Mouse (Mus musculus) ES-E14 (cell line): ENCODE measurements around the gene Rec8.

Experiments
- CHD2 ChIP-seq: IDR thresholded peaks from 2 replicates; pipeline ENCODE4 v1.6.1; 2014; ENCODE audit warnings: mild to moderate bottlenecking, low read depth, low read length, inconsistent platforms
- ZC3H11A ChIP-seq: IDR thresholded peaks from 2 replicates; pipeline ENCODE4 v1.6.1; 2012; ENCODE audit warnings: low read depth, mild to moderate bottlenecking, inconsistent platforms, low read length, borderline replicate concordance

DNA sequence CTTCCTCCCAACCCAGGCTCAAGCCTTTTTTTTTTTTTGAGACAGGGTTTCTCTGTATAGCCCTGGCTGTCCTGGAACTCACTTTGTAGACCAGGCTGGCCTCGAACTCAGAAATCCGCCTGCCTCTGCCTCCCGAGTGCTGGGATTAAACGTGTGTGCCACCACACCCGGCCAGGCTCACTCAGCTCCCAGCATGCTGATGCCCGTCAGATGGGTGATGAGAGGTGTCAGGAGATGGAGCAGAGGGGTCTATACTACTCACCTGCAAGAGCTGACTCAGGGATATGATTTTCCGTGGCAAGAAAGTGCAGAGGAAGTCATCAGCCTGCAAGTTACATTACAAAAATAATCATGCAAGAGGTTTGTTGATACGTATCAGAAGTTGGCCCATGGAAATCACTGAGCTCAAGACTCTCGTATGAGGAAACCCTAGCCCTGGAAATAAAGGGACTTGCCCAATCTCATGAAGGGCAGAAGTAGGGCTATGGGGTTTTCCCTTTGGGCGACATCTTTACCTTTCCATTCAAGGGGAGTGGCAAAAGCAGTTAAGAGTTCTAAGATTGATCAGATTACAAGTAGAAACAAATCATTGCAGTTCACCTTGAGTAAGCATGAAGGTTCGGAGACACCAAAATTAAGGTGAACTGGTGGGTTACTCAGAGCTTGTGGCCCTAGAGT lies 27.9 kb upstream of the Rec8 start:
- TF ChIP-seq CHD2 (no peak), ZC3H11A (no peak)
